Mouse (Mus musculus): Measurements from ENCODE around the gene Zdhhc18.

DNA sequence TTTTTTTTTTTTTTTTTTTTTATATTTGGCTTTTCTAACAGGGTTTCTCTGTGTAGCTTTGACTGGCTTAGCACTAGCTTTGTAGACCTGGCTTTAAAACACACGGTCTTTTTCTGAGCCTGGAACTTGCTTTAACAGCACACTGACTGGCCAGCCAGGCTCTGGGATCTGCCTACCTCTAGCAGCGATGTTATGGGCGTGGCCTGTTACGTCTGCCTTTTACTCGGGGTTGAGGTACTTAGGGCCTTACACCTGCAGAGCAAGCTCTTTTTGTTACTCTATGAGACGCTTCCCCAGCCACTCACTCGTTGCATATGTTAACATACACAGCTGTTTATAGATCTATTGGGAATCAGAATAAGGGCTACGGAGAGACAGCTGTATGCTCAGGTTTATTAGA, 82.7 kb downstream of the Zdhhc18 start:
- no peak for TF ChIP-seq CTCF (IDR thresholded peaks at IDR 0.05)
- no peak for TF ChIP-seq EP300 (IDR thresholded peaks at IDR 0.05)
